Mouse (Mus musculus) neural tube, embryonic 13.5 days (tissue): Measurements from ENCODE around the gene Acap1. TPM values are rescaled to one million over a fixed set of nuclear protein-coding genes. Genes with fewer than 3 reads are reported as not detected.

Experiments
- ATAC-seq: fragments of 200-750 bp; cut with Nextera tagmentation; 2 replicates; pipeline ENCODE4 v1.8.0; 2017; ENCODE audit warnings: low read depth, mild to moderate bottlenecking, moderate TSS enrichment, moderate library complexity
- H3K27ac ChIP-seq: fragments of 300-500 bp; sonication (generic); replicated peaks from 2 replicates; pipeline ENCODE4 v1.5.1; 2015; ENCODE audit warnings: moderate library complexity, mild to moderate bottlenecking, inconsistent platforms
- H3K27me3 ChIP-seq: fragments of 300-500 bp; sonication (generic); 2 replicates; pipeline ENCODE4 v1.6.1; 2015; ENCODE audit warnings: mild to moderate bottlenecking, inconsistent platforms
- H3K36me3 ChIP-seq: fragments of 300-500 bp; sonication (generic); 2 replicates; pipeline ENCODE4 v1.6.1; 2015; ENCODE audit warnings: mild to moderate bottlenecking, inconsistent platforms
- H3K4me1 ChIP-seq: fragments of 300-500 bp; sonication (generic); replicated peaks from 2 replicates; pipeline ENCODE4 v1.6.1; 2015; ENCODE audit warnings: inconsistent platforms
- H3K4me2 ChIP-seq: fragments of 300-500 bp; sonication (generic); 2 replicates; pipeline ENCODE4 v1.6.1; 2015; ENCODE audit warnings: inconsistent platforms, mild to moderate bottlenecking, moderate library complexity
- H3K4me3 ChIP-seq: fragments of 300-500 bp; sonication (generic); 2 replicates; pipeline ENCODE4 v1.5.1; 2015; ENCODE audit warnings: mild to moderate bottlenecking, inconsistent platforms
- H3K9ac ChIP-seq: fragments of 300-500 bp; sonication (generic); 2 replicates; pipeline ENCODE4 v1.6.1; 2015; ENCODE audit warnings: moderate library complexity, mild to moderate bottlenecking, inconsistent platforms
- H3K9me3 ChIP-seq: fragments of 300-500 bp; sonication (generic); 2 replicates; pipeline ENCODE4 v1.6.1; 2016; ENCODE audit warnings: inconsistent platforms
- WGBS: fragments of 180-500 bp; shearing (Covaris S2); methylation state at CpG from one replicate; pipeline ENCODE4 v1.1.7; 2015; 5-methylcytosine and 5-hydroxymethylcytosine counted together
- polyA plus RNA-seq: library from polyadenylated mRNA; unstranded; fragments of >200 nt; fragmentation: Nextera tagmentation; extraction: Ambion mirVana; gene quantifications from 2 replicates; pipeline ENCODE4 v1.2.1, GENCODE M21; 2015

Acap1 gene
- polyA plus RNA-seq, 1 experiment from 2014 or later: 0.80 TPM

DNA sequence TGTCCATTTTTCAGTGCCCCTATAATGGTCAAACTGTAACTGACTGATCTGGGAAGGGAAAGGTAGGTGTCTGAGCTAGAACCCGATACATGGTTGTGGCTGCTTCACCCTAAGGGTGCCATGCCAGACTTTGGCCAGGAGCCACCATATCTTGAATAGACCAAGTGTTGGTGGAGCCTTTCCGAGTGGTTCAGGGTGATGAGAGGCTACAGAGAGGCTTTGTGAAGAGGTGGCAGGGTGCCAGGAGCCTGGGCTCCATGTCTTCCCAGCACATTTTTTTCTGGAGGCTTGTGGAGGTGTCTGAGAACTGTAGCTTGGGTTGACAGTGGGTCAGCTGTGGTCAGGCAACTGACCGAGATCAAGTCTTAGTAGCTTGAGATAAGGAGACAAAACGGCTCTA lies 3.9 kb downstream of the Acap1 start:
- no peak overlapping the region for H3K4me3 ChIP-seq
- no peaks in the 10 kb centered on the region for H3K36me3 ChIP-seq
- H3K4me1 ChIP-seq: peaks cover 5% of the 10 kb centered on the region; the same call in 1 of the 2 replicates
- no peak; the same call in 1 of the 2 replicates for ATAC-seq
- H3K9ac ChIP-seq: no peak overlapping the region
- no peaks in the 10 kb centered on the region for H3K27me3 ChIP-seq
- 71% methylated on average over 4 of the region's 4 CpGs for WGBS
- H3K27ac ChIP-seq: no peak overlapping the region
- no peak overlapping the region for H3K4me2 ChIP-seq
- no peaks in the 10 kb centered on the region for H3K9me3 ChIP-seq

DNA sequence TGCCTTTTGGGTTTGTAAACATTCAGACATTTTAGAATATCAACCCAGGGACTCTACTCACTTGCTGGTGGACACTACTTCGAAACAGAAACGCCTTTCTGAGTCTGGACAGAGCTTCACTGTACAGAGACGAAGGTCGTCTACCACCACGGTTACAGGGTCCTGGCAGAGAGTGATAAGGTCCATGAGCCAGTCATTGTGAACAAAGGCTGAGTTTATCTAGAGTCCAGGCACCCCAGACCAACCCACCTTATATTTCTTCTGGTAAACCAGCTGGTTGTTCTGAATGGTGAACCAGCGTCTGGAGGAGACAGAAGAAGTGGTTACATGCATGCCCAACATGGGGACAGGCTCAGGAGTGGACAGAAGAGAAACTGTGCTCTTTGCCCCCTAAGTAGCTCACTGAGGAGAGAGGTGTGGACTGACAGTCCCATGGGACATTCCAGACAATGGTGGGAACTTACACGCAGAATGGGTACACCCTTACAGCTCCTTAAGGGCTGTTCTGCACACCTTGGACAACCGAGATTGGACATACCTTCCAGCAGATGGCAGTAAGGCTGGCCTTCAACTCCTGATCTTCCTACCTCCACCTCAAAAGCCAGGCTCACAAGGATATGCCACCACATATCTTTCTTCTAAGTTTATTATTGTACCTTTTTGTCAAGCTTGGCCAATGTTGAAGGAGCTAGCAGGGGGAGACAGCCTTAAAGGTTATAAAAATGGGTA lies 8.3 kb downstream of the Acap1 start:
- Histone ChIP-seq H3K4me2 (no peak overlapping the region), H3K4me1 (peaks cover 5% of the 10 kb centered on the region; the same call in 1 of the 2 replicates), H3K36me3 (no peaks in the 10 kb centered on the region), H3K9ac (no peak overlapping the region), H3K9me3 (no peaks in the 10 kb centered on the region), H3K4me3 (no peak overlapping the region), H3K27me3 (peaks cover 2% of the 10 kb centered on the region; the same call in 1 of the 2 replicates), H3K27ac (no peak overlapping the region)
- ATAC-seq: no peak
- WGBS: 78% methylated on average over 8 of the region's 8 CpGs

DNA sequence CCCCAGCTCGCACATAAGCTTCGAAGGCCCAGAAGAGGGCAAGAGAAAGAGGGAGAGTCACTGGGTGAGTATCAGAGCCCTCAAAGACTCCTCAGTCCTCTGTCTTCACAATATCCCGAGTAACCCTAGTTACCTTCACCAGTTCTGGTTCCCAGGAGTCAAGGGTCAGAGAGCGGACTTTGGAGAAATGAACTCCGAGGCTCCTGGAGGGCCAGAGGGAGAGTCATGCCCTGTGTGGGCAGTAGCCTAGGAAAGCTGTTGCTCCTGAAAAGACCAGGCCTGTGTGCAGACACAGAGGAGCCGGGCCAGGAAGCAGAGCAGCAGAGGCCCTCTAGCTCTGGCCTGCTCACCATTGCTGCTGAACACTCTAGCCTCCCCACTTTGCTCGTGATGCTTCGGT lies 10.7 kb downstream of the Acap1 start:
- no peak for ATAC-seq
- peaks cover 10% of the 10 kb centered on the region for H3K27me3 ChIP-seq
- 81% methylated on average over 8 of the region's 8 CpGs for WGBS
- H3K9me3 ChIP-seq: no peaks in the 10 kb centered on the region
- H3K36me3 ChIP-seq: no peaks in the 10 kb centered on the region
- no peak overlapping the region for H3K4me2 ChIP-seq
- H3K9ac ChIP-seq: no peak overlapping the region
- no peak overlapping the region for H3K4me3 ChIP-seq
- no peak overlapping the region for H3K27ac ChIP-seq
- peaks cover 22% of the 10 kb centered on the region for H3K4me1 ChIP-seq

DNA sequence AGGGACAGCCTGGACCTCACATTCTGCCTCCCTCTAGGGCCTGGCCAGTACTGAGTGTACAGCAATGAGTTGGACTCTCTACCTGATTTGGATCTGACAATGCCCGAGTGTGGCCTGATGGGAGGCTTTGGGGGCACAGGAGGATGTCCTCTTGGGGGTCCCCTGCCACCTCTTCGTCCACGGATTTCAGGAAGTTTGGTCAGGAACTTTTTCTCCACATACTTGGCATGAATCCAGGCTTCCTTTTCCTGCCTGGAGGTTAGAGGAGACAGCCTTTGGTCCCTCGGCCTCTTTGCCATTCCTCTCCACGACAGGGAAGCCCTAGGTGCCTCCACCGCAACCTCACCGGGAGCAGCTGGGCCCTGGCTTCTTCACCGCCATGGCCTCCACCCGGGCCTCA lies 11.1 kb downstream of the Acap1 start:
- no peak for ATAC-seq
- 77% methylated on average over 9 of the region's 9 CpGs for WGBS
- no peak overlapping the region for H3K9ac ChIP-seq
- peaks cover 26% of the 10 kb centered on the region for H3K4me1 ChIP-seq
- no peak overlapping the region for H3K4me3 ChIP-seq
- H3K9me3 ChIP-seq: no peaks in the 10 kb centered on the region
- no peak overlapping the region for H3K27ac ChIP-seq
- H3K4me2 ChIP-seq: no peak overlapping the region
- H3K36me3 ChIP-seq: no peaks in the 10 kb centered on the region
- H3K27me3 ChIP-seq: peaks cover 14% of the 10 kb centered on the region

DNA sequence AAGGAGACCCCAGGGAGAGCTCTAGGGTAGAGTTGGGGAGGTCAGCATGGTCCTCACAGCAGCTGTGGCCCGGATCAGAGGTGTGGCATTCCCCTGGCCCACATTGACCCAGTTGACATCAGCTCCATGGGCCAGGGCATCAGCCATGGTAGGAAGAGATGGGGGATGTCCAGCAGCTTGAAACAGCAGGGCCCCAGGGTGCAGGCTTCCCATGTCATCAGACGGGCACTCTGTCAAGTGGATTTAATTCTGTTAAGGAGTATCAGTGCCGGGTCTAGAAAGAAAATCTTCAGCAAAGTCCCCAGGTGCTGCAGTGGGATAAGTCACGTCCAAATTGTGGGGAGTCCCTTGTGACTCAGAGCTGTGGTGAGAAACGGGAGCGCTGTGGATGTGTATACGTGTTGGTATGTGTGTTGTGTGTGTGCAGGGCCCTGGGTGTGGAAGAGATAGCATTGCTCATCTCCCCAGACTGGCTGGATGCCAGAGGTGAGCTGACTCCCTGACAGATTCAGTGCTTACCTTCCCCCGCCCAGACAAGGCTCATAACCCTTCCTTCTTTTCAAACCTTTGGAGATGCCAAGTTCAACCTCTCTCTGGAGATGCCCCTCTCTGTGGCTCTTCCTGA lies 11.7 kb downstream of the Acap1 start:
- Histone ChIP-seq H3K4me3 (no peak overlapping the region), H3K4me1 (peaks cover 28% of the 10 kb centered on the region), H3K27ac (no peak overlapping the region), H3K4me2 (no peak overlapping the region), H3K27me3 (peaks cover 15% of the 10 kb centered on the region), H3K9me3 (no peaks in the 10 kb centered on the region), H3K9ac (no peak overlapping the region), H3K36me3 (no peaks in the 10 kb centered on the region)
- no peak for ATAC-seq
- WGBS: 86% methylated on average over 8 of the region's 8 CpGs

DNA sequence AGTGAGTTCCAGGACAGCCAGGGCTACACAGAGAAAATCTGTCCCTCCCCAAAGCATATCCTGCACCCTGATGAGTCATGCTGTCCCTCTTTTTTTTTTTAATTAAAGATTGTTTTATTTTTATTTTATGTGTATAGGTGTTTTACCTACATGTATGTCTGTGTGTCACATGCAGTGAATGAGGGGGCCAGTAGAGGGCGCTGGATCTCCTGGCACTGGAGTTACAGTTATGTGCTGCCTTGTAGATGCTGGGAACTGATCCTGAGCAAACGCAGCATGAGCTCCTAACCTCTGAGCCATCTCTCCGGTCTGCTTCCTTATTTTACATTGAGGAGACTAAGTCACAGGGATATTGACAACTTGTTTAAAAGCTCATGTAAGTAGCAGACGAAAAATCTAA lies 12.3 kb downstream of the Acap1 start:
- Histone ChIP-seq H3K4me2 (no peak overlapping the region), H3K4me3 (no peak overlapping the region), H3K9me3 (no peaks in the 10 kb centered on the region), H3K9ac (no peak overlapping the region), H3K4me1 (peaks cover 32% of the 10 kb centered on the region), H3K27me3 (peaks cover 15% of the 10 kb centered on the region), H3K36me3 (no peaks in the 10 kb centered on the region), H3K27ac (no peak overlapping the region)
- no peak for ATAC-seq
- WGBS: 65% methylated on average over 4 of the region's 4 CpGs

DNA sequence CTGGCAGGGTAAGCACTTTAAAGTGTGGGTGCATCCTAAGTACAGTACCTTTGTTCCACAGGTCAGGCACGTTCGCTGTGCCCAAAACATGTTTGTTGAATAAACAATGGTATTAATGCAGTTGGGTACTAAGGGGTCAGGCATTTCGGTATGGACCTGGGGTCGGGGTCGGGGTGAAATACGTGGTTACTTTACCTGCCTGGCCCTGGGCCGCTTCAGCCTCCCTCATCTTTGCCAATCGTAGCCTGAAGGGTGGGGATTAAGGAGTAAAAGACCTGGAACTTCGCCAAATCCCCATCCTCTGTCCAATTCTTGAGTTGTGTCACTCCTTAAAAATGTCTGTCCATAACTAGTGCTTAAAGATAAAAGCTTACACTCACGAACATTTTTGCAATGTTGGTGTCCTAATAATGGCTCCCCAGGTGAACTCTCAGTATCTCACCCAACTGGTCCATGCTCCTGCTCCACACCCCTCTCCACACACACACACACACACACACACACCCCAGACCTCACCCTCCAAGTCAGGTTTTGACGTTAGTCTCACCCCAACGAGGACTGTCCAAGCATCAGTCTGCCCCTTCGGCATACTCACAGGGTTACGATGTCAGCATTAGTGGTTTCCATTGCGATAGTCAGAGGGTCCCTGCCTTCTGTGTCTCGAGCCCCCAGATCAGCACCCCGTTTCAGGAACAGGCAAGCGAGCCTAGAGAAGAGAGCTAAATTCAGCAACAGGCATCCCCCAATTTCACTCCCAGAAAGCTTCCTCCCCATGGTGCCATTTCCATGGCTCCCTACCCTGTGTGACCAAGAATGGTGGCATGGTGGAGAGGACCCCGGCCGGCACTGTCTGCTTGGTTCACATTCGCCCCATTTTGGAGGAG lies 13.3 kb downstream of the Acap1 start:
- Histone ChIP-seq H3K27ac (peak overlapping the region; percentile 72; the same call in 1 of the 2 replicates), H3K36me3 (no peaks in the 10 kb centered on the region), H3K4me1 (peaks cover 40% of the 10 kb centered on the region), H3K9me3 (no peaks in the 10 kb centered on the region), H3K4me3 (peak overlapping the region; percentile 42), H3K9ac (peak overlapping the region; percentile 65), H3K27me3 (peaks cover 15% of the 10 kb centered on the region), H3K4me2 (peak overlapping the region; percentile 74)
- WGBS: 63% methylated on average over 21 of the region's 21 CpGs
- ATAC-seq: no peak

DNA sequence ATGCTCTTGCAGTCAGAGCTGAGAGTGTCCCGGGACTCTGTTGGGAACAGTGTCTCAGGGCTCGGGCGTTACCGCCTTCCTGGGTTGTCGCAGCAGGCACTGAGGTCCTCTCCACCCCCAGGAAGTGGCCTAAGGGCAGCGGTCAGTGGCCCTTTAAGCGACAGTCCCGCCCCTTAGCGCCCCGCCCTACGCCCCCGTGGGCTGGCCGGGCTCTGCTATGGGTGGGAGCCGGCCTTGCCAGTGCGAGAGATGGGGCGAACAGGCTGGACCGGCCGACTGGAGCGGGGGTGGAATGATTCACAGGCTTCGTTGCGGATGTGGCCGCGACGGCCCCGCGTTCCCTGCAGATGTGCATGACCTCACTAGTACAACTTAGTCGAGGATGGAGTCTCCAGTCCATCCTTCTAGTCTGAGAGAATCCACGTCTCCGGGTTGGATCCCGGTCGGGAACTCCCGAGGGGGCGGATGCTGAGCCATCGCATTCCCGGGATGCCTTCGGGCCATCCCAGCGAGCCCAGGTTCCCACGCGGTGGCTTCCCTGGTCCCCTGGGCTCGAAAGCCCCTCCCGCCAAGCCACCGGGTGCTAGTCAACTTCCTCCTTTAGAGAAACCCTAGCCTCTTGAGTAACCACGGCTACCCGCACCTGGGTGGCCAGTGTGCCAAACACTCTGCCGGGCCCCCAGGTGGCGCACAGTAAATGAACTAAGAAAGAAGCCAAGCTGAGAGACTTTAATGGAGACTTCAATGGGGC lies 14.3 kb downstream of the Acap1 start, which contains the start of gene Kctd11:
Gene Kctd11 (minus strand): TSS at position 554 of the 751 bp plus-strand sequence.
- Histone ChIP-seq H3K4me2 (peak within 1 kb of the TSS; percentile 74), H3K4me3 (peak within 1 kb of the TSS; percentile 42), H3K27ac (peak within 1 kb of the TSS; percentile 72), H3K9me3 (no peaks in the 10 kb centered on the region), H3K4me1 (peaks cover 41% of the 10 kb centered on the region), H3K36me3 (no peaks in the 10 kb centered on the region), H3K27me3 (peaks cover 15% of the 10 kb centered on the region), H3K9ac (peak within 1 kb of the TSS; percentile 65)
- ATAC-seq: peak; percentile 76
- WGBS: under 1% methylated on average over 46 of the region's 46 CpGs

DNA sequence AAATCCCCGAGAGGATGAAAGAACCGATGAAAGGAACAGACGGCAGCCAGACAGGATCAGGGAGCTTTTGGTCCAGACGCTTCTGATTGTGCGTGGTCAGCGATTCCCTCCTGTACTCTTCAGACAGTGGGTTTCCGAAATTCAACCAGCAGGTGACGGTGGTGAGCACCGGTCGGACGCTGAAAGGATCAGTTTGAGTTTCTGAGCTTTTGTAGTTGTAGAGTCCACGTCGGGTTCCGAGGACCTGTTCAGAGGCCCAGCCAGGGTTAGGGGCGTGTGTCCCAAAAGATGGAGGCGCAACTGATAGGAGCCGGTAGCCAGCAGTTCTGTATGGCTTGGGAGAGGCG lies 14.9 kb downstream of the Acap1 start:
- H3K36me3 ChIP-seq: no peaks in the 10 kb centered on the region
- peak; percentile 17 for ATAC-seq
- H3K27ac ChIP-seq: peak overlapping the region; percentile 72; the same call in 1 of the 2 replicates
- peaks cover 41% of the 10 kb centered on the region for H3K4me1 ChIP-seq
- H3K4me3 ChIP-seq: peak overlapping the region; percentile 42
- peak overlapping the region; percentile 74 for H3K4me2 ChIP-seq
- under 1% methylated on average over 18 of the region's 18 CpGs for WGBS
- peak overlapping the region; percentile 65 for H3K9ac ChIP-seq
- H3K27me3 ChIP-seq: peaks cover 15% of the 10 kb centered on the region
- H3K9me3 ChIP-seq: no peaks in the 10 kb centered on the region

DNA sequence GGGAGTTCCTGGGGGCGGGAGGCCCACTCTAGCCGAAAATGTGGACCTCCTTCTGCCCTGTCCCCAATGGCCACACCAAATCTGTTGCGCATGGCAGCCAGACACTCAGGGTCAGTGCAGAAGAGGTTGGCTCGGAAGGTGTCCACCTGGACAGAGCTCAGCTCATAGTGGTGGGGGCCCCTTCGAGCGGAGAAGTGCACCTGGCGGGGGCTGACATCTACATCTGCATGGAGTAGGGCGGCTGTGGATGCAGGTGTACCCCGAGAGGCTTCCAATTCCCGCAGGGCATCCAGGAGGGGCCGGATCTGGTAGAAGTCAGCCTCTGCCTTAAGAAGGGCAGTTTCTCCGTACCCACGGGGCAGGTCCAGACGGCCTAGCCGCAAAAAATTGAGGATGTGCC lies 15.6 kb downstream of the Acap1 start:
- peak overlapping the region; percentile 74 for H3K4me2 ChIP-seq
- no peak for ATAC-seq
- H3K4me3 ChIP-seq: peak overlapping the region; percentile 42
- H3K9me3 ChIP-seq: no peaks in the 10 kb centered on the region
- 55% methylated on average over 15 of the region's 15 CpGs for WGBS
- H3K27ac ChIP-seq: no peak overlapping the region
- peaks cover 41% of the 10 kb centered on the region for H3K4me1 ChIP-seq
- peaks cover 15% of the 10 kb centered on the region for H3K27me3 ChIP-seq
- H3K9ac ChIP-seq: peak overlapping the region; percentile 65; the same call in 1 of the 2 replicates
- H3K36me3 ChIP-seq: no peaks in the 10 kb centered on the region

DNA sequence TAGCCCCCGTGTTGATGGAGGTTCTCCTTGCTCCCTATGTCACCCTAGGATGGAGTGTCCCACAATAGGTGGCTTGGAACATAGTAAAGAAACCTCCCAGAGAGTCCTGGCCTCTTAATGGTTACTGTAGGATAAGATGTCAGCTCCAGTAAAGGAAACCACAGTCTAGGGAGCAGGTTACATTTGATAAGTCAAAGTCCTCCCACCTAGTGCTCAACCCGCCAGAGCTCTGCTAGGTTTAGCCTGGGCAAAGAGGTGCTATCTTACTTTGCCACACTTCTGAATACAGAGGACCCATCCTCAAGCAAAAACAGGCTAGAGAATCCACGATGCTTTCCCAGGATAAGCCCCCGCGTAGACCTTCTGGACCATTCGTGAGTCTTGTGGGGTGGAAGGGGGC lies 16.4 kb downstream of the Acap1 start:
- peak overlapping the region; percentile 74 for H3K4me2 ChIP-seq
- 89% methylated on average over 6 of the region's 6 CpGs for WGBS

More for the DNA sequence above, 16.4 kb downstream of the Acap1 start:
- no peak overlapping the region for H3K27ac ChIP-seq
- H3K9ac ChIP-seq: no peak overlapping the region
- H3K4me3 ChIP-seq: no peak overlapping the region
- H3K36me3 ChIP-seq: no peaks in the 10 kb centered on the region
- H3K27me3 ChIP-seq: peaks cover 15% of the 10 kb centered on the region
- H3K4me1 ChIP-seq: peaks cover 41% of the 10 kb centered on the region
- H3K9me3 ChIP-seq: no peaks in the 10 kb centered on the region
- ATAC-seq: no peak
